Mouse (Mus musculus) liver, postnatal 0 days (tissue): ENCODE data around the gene Zfp36l1. TPM values are rescaled to one million over a fixed set of nuclear protein-coding genes. Genes with fewer than 3 reads are reported as not detected.
A peak's percentile ranks its signal among the peaks of the same experiment; 100 is the strongest.

ENCODE experiments used
- ATAC-seq: fragments of 200-750 bp; cut with Nextera tagmentation; 2 replicates; pipeline ENCODE4 v1.8.0; 2017; ENCODE audit warnings: mild to moderate bottlenecking, moderate library complexity
- DNase-seq: peaks from one replicate; pipeline ENCODE4 v3.0.0-alpha.2; 2016
- H3K27ac ChIP-seq: fragments of 300-500 bp; sonication (generic); 2 replicates; pipeline ENCODE4 v1.5.1; 2014; ENCODE audit warnings: antibody characterized with exemption, moderate library complexity, mild to moderate bottlenecking, low read depth
- H3K27me3 ChIP-seq: fragments of 300-500 bp; sonication (generic); 2 replicates; pipeline ENCODE4 v1.6.1; 2014; ENCODE audit warnings: low read length, control low read depth, mixed read lengths; ENCODE audit not compliant: insufficient read depth
- H3K36me3 ChIP-seq: fragments of 300-500 bp; sonication (generic); replicated peaks from 2 replicates; pipeline ENCODE4 v1.6.1; 2014; ENCODE audit warnings: mild to moderate bottlenecking, control low read depth, low read length, moderate library complexity, mixed read lengths; ENCODE audit not compliant: insufficient read depth
- H3K4me1 ChIP-seq: fragments of 300-500 bp; sonication (generic); 2 replicates; pipeline ENCODE4 v1.6.1; 2014; ENCODE audit warnings: antibody characterized with exemption, mild to moderate bottlenecking, control low read depth; ENCODE audit not compliant: insufficient read depth
- H3K4me2 ChIP-seq: fragments of 300-500 bp; sonication (generic); 2 replicates; pipeline ENCODE4 v1.6.1; 2014; ENCODE audit warnings: low read depth, mild to moderate bottlenecking, low read length, moderate library complexity, mixed read lengths
- H3K4me3 ChIP-seq: fragments of 300-500 bp; sonication (generic); 2 replicates; pipeline ENCODE4 v1.5.1; 2014; ENCODE audit warnings: low read depth, low read length
- H3K9ac ChIP-seq: fragments of 300-500 bp; sonication (generic); replicated peaks from 2 replicates; pipeline ENCODE4 v1.6.1; 2014; ENCODE audit warnings: mild to moderate bottlenecking, moderate library complexity
- H3K9me3 ChIP-seq: fragments of 300-500 bp; sonication (generic); 2 replicates; pipeline ENCODE4 v1.6.1; 2016; ENCODE audit warnings: mild to moderate bottlenecking, control low read depth, low read length, mixed read lengths
- CTCF ChIP-seq: sonication (generic); IDR thresholded peaks from 2 replicates; pipeline ENCODE4 v1.5.1; 2016; ENCODE audit warnings: antibody characterized with exemption, low read depth
- EP300 ChIP-seq: IDR thresholded peaks from 2 replicates; pipeline ENCODE4 v1.6.1; 2016; ENCODE audit warnings: antibody characterized with exemption, low read depth, mild to moderate bottlenecking
- WGBS: fragments of 180-500 bp; shearing (Covaris S2); extraction: QIAGEN DNeasy Blood & Tissue Kit; methylation state at CpG from one replicate; pipeline ENCODE4 v1.1.7; 2014; ENCODE audit not compliant: insufficient replicate concordance; 5-methylcytosine and 5-hydroxymethylcytosine counted together
- polyA plus RNA-seq: library from polyadenylated mRNA; unstranded; fragments of >200 nt; fragmentation: Nextera tagmentation; extraction: Ambion mirVana; gene quantifications from 2 replicates; pipeline ENCODE4 v1.2.1, GENCODE M21; 2015

Zfp36l1 gene
- 42.0 and 45.7 TPM in 2 replicates for polyA plus RNA-seq

DNA sequence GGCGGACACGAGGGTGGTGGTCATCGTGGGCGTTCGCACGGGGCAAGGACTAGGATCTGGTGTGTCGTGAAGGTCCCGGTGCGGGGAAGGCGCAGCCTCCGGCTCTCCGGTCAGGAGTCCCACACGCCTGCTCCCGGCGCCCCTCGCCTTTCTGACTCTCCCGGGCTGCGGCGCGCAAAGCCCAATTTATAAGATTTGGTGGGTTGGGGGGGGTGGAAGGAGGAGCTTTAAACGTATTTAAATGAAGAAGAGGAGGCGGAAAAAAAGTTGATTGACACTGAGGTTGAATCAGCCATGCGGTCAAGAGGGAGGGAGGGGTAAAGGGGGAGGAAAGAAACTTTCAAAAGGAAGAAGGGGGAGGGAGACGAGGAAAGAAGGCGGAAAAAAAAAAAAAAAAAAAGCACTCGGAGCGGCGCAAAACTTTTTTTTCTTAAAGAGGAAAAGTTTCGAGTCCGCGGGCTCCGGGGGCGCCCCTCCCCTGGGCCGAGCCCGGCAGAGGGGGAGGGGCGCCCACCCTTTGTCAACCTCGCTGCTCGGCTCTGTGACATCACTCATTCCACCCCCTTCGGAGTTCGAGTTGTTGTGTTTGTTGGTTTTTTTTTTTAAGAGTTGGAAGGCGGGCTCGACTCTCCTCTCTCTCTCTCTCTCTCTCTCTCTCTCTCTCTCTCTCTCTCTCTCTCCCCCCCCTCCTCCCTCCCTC lies at the start of gene Zfp36l1:
Gene Zfp36l1, minus strand, starts transcription at position 162 of the 700 bp plus-strand sequence.
- under 1% methylated on average over 42 of the region's 42 CpGs for WGBS

DNA sequence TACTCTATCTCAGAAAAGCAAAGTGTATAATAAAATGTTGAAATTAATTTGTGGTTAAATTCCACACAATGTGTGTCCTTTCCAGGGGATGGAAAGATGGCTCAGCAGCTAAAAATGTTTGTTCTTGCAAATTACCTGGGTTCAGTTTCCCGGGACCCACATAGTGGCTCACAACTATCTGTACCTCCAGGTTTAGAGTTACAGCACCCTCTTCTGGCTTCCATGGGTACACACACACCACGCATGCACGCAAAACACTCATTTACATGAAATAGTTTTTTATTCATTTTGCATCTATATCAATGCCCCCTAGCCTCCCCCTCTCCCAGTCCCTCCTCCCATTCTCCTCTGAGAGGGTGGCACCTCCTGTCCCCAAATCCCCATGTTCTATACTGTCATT lies 49.6 kb upstream of the Zfp36l1 start:
- Histone ChIP-seq H3K4me1 (peaks cover 4% of the 10 kb centered on the region; the same call in 1 of the 2 replicates), H3K4me2 (no peak overlapping the region), H3K4me3 (no peak overlapping the region), H3K9ac (no peak overlapping the region), H3K27me3 (no peaks in the 10 kb centered on the region), H3K27ac (no peak overlapping the region), H3K9me3 (no peaks in the 10 kb centered on the region), H3K36me3 (0 out of 2 replicates have a peak, but pooled peaks cover 7% of the 10 kb centered on the region)
- ATAC-seq: no peak
- DNase-seq: no peak
- TF ChIP-seq EP300: no peak
- no peak for TF ChIP-seq CTCF
- WGBS: 88% methylated on average over 3 of the region's 3 CpGs

More for the DNA sequence above, at the start of gene Zfp36l1:
- no peak for TF ChIP-seq CTCF
- TF ChIP-seq EP300: peak; percentile 81; the same call in 1 of the 2 replicates
- ATAC-seq (peak; percentile 65), DNase-seq (peak; percentile 92)
- no peaks in the 10 kb centered on the region for H3K27me3 ChIP-seq
- H3K36me3 ChIP-seq: peaks cover 6% of the 10 kb centered on the region; the same call in 1 of the 2 replicates
- no peaks in the 10 kb centered on the region for H3K9me3 ChIP-seq
- peaks cover 20% of the 10 kb centered on the region for H3K4me1 ChIP-seq
- H3K4me3 ChIP-seq: peak within 1 kb of the TSS; percentile 85
- peak within 1 kb of the TSS; percentile 94 for H3K9ac ChIP-seq
- H3K27ac ChIP-seq: peak within 1 kb of the TSS; percentile 99
- H3K4me2 ChIP-seq: peak within 1 kb of the TSS; percentile 87

DNA sequence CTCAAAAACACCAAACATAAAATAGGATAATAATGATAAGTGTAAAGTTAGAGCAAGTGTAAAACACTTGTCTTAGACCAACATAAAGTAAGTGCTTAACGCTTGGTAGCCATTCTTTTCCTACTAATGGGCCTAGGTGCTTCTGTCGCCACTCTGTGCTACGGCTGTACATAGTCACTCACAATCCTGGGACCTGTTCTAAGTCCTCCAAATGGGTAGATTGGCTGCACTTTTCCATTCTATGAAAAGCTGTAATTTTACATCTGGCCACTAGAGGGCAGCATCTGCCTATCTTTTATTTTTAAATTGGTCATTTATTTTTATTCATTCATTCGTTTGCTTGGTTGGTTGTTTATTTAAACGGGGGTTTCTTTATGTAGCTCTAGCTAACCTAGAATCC lies 44.9 kb upstream of the Zfp36l1 start:
- no peak overlapping the region for H3K4me3 ChIP-seq
- ATAC-seq (no peak), DNase-seq (no peak)
- H3K36me3 ChIP-seq: no peaks in the 10 kb centered on the region
- WGBS: 2% methylated on average over 5 of the region's 5 CpGs
- no peaks in the 10 kb centered on the region for H3K4me1 ChIP-seq
- no peak overlapping the region for H3K4me2 ChIP-seq
- no peaks in the 10 kb centered on the region for H3K9me3 ChIP-seq
- TF ChIP-seq CTCF (peak; percentile 80), EP300 (no peak)
- H3K27ac ChIP-seq: no peak overlapping the region
- no peak overlapping the region for H3K9ac ChIP-seq
- H3K27me3 ChIP-seq: no peaks in the 10 kb centered on the region

DNA sequence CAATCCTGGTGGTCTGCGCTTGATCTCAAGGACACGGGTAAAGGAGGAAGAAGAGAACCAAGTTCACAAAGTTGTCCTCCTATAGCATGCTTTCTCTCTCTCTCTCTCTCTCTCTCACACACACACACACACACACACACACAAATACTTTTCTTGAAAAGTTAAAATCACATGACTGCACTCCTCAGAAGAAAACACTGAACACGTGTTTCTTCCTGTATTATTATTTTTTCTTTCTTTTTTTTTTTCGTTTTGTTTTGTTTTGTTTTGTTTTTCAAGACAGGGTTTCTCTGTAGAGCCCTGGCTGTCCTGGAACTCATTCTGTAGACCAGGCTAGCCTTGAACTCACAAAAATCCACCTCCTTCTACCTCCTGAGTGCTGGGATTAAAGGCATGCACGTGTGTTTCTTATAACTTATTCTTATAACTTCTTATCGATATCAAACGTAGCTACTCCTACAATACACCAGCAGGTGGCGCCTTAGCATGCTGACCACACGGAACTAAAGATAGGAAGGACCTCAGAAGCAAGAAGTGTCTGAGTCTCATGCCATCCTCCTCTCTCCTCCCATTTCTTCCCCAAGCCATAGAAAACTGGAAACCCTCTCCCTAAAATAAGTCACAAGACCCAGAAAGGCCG lies 41.0 kb upstream of the Zfp36l1 start:
- Histone ChIP-seq H3K9me3 (no peaks in the 10 kb centered on the region), H3K4me1 (no peaks in the 10 kb centered on the region), H3K4me3 (no peak overlapping the region), H3K27me3 (no peaks in the 10 kb centered on the region), H3K4me2 (no peak overlapping the region), H3K9ac (no peak overlapping the region), H3K36me3 (no peaks in the 10 kb centered on the region), H3K27ac (no peak overlapping the region)
- peak; percentile 63 for DNase-seq
- 35% methylated on average over 10 of the region's 10 CpGs for WGBS
- ATAC-seq: no peak
- TF ChIP-seq EP300: no peak
- peak; percentile 88 for TF ChIP-seq CTCF

DNA sequence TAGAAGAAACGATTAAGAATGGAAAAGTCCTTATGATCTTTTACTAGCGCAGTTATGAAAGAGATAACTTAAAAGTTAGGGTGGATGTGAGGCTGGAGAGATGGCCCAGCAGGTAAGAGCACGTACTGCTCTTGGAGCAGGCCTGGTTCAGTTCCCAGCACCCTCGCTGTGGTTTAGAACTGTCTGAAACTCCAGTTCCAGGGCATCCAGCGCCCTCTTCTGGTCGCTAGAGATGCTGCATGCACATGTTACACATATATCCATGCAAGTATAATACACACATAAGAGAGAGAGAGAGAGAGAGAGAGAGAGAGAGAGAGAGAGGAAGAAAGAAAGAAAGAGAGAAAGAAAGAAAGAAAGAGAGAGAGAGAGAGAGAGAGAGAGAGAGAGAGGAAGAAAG lies 40.3 kb upstream of the Zfp36l1 start:
- H3K36me3 ChIP-seq: no peaks in the 10 kb centered on the region
- no peak overlapping the region for H3K27ac ChIP-seq
- no peak for ATAC-seq
- H3K9ac ChIP-seq: no peak overlapping the region
- H3K4me1 ChIP-seq: no peaks in the 10 kb centered on the region
- no peak for DNase-seq
- H3K4me3 ChIP-seq: no peak overlapping the region
- H3K4me2 ChIP-seq: no peak overlapping the region
- 81% methylated on average over 6 of the region's 6 CpGs for WGBS
- TF ChIP-seq CTCF: peak; percentile 27; the same call in 1 of the 2 replicates
- no peak for TF ChIP-seq EP300
- no peaks in the 10 kb centered on the region for H3K9me3 ChIP-seq
- no peaks in the 10 kb centered on the region for H3K27me3 ChIP-seq

DNA sequence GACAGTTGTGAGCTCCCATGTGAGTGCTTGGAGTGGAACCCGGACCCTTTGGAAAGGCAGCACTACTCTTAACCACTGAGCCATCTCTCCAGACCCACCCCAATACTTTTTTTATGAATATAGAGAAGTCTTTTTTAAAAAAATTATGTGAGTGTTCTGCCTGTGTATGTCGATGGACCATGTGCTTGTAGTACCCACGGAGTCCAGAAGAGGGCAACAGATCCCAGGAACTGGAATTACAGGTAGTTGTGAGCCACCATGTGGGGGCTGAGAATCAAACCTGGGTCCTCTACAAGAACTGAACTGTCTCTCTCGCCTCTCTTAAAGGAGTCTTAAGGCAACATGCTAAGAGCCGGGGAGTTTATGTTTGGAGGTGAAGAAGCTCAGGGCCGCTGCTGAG lies 39.0 kb upstream of the Zfp36l1 start:
- 83% methylated on average over 6 of the region's 6 CpGs for WGBS
- H3K36me3 ChIP-seq: no peaks in the 10 kb centered on the region
- H3K4me3 ChIP-seq: no peak overlapping the region
- no peak overlapping the region for H3K4me2 ChIP-seq
- H3K27ac ChIP-seq: no peak overlapping the region
- no peaks in the 10 kb centered on the region for H3K27me3 ChIP-seq
- no peaks in the 10 kb centered on the region for H3K9me3 ChIP-seq
- no peak for DNase-seq
- TF ChIP-seq EP300 (no peak), CTCF (peak; percentile 53)
- no peak overlapping the region for H3K9ac ChIP-seq
- ATAC-seq: no peak
- H3K4me1 ChIP-seq: peaks cover 3% of the 10 kb centered on the region
